Mouse (Mus musculus) hindbrain, embryonic 16.5 days (tissue): ENCODE measurements around the gene Cldn19. TPM values are rescaled to one million over a fixed set of nuclear protein-coding genes. Genes with fewer than 3 reads are reported as not detected.

Experiments used
- ATAC-seq: fragments of 200-750 bp; cut with Nextera tagmentation; 2 replicates; pipeline ENCODE4 v1.8.0; 2017; ENCODE audit warnings: moderate TSS enrichment, moderate library complexity
- H3K27ac ChIP-seq: fragments of 300-500 bp; sonication (generic); 2 replicates; pipeline ENCODE4 v1.5.1; 2014; ENCODE audit warnings: low read depth, mild to moderate bottlenecking, control low read depth, low read length, moderate library complexity
- H3K27me3 ChIP-seq: fragments of 300-500 bp; sonication (generic); replicated peaks from 2 replicates; pipeline ENCODE4 v1.6.1; 2014; ENCODE audit warnings: low read length; ENCODE audit not compliant: control insufficient read depth, insufficient read depth
- H3K36me3 ChIP-seq: fragments of 300-500 bp; sonication (generic); 2 replicates; pipeline ENCODE4 v1.6.1; 2014; ENCODE audit warnings: mild to moderate bottlenecking, low read length, moderate library complexity, mixed read lengths; ENCODE audit not compliant: control insufficient read depth, insufficient read depth
- H3K4me1 ChIP-seq: fragments of 300-500 bp; sonication (generic); 2 replicates; pipeline ENCODE4 v1.6.1; 2014; ENCODE audit warnings: low read depth, low read length; ENCODE audit not compliant: control insufficient read depth, insufficient read depth
- H3K4me2 ChIP-seq: fragments of 300-500 bp; sonication (generic); 2 replicates; pipeline ENCODE4 v1.6.1; 2014; ENCODE audit warnings: mild to moderate bottlenecking, low read length, control low read depth, moderate library complexity
- H3K4me3 ChIP-seq: fragments of 300-500 bp; sonication (generic); 2 replicates; pipeline ENCODE4 v1.5.1; 2014; ENCODE audit warnings: mild to moderate bottlenecking, low read length, control low read depth, moderate library complexity
- H3K9ac ChIP-seq: fragments of 300-500 bp; sonication (generic); 2 replicates; pipeline ENCODE4 v1.6.1; 2014; ENCODE audit warnings: low read depth, mild to moderate bottlenecking, control low read depth, low read length, moderate library complexity
- H3K9me3 ChIP-seq: fragments of 300-500 bp; sonication (generic); 2 replicates; pipeline ENCODE4 v1.6.1; 2014; ENCODE audit warnings: mild to moderate bottlenecking, low read length, moderate library complexity; ENCODE audit not compliant: control insufficient read depth
- WGBS: fragments of 180-500 bp; shearing (Covaris S2); extraction: QIAGEN DNeasy Blood & Tissue Kit; methylation state at CpG from one replicate; pipeline ENCODE4 v1.1.7; 2014; 5-methylcytosine and 5-hydroxymethylcytosine counted together
- polyA plus RNA-seq: library from polyadenylated mRNA; unstranded; fragments of >200 nt; fragmentation: Nextera tagmentation; extraction: Ambion mirVana; gene quantifications from 2 replicates; pipeline ENCODE4 v1.2.1, GENCODE M21; 2015

Cldn19 gene
- polyA plus RNA-seq, 1 experiment from 2014 or later, result 1.1 TPM

DNA sequence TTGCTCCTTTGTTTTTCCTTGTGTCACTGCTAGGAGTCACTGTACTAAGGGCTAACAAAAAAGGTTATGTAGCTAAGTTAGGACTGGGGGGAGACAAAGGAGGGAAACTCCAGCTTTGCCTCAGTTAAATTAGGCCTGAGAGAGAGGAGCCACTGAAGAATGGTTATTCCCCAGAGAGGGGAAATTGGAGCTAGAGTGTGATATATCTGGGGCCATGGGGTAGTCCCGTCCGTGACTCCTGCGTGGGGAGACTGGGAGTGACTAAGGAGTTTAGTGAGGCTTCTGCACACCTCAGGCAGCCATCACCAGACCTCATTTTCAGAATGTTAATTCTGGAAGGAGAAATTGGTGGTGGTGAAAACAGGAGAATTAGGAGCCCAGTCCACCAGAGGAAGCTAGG, 20.9 kb upstream of the Cldn19 start:
- no peak overlapping the region for H3K27ac ChIP-seq
- no peaks in the 10 kb centered on the region for H3K27me3 ChIP-seq
- peak overlapping the region; percentile 81 for H3K4me2 ChIP-seq
- peak overlapping the region; percentile 69 for H3K4me3 ChIP-seq
- ATAC-seq, result no peak
- peaks cover 19% of the 10 kb centered on the region for H3K4me1 ChIP-seq
- no peak overlapping the region for H3K9ac ChIP-seq
- no peaks in the 10 kb centered on the region for H3K9me3 ChIP-seq
- WGBS, result 79% methylated on average over 3 of the region's 3 CpGs
- H3K36me3 ChIP-seq, result no peaks in the 10 kb centered on the region; the same call in 1 of the 2 replicates

DNA sequence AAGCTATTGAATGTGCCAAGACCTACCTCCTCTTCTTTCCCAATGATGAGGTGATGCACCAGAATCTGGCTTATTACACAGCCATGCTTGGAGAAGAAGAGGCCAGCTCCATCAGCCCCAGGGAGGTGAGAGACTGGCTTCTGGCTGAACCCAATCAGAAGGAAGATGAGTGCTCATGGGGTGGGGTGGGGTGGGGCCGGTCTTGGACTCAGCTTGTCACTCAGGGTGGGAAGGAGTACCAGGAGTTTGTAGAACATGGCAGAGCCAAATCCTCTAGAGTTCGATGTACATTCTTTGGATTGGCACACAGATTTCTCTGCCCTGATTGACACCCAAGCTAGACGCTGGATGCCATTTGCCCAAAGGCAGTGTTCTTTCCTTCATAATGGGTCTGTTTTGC, 16.6 kb upstream of the Cldn19 start:
- WGBS, result 73% methylated on average over 3 of the region's 3 CpGs
- peaks cover 15% of the 10 kb centered on the region for H3K36me3 ChIP-seq
- no peak overlapping the region for H3K27ac ChIP-seq
- H3K4me3 ChIP-seq, result no peak overlapping the region
- ATAC-seq, result no peak
- H3K27me3 ChIP-seq, result no peaks in the 10 kb centered on the region
- no peak overlapping the region for H3K4me2 ChIP-seq
- H3K9ac ChIP-seq, result no peak overlapping the region
- no peaks in the 10 kb centered on the region for H3K9me3 ChIP-seq
- H3K4me1 ChIP-seq, result peaks cover 11% of the 10 kb centered on the region

DNA sequence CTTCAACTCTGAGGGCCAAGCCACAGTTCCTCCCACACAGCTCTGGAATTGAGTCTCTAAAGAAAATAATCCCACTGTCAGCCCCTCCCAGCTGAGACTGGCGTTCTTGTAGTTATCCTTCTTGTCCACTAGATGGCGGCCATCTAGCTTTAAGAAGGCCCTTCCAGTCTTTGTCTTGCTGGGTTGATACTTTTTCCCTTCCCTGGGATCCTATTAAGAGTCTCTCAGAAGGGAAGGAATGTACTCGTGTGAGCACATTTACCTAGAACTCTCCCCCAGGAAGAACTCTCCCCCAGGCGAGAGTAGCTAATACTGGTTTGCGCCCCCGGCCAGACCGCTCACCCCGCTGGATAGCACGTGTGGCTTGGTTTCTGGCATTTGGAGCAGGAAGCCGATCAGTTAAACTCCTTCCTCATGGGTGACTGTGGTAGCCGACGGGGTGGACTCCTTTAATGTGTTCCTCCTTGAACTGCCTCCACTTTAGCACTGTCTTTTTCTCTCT, 16.0 kb upstream of the Cldn19 start:
- peak; percentile 56 for ATAC-seq
- Histone ChIP-seq H3K27ac (peak overlapping the region; percentile 73), H3K9ac (peak overlapping the region; percentile 41; the same call in 1 of the 2 replicates), H3K9me3 (no peaks in the 10 kb centered on the region), H3K4me1 (peaks cover 5% of the 10 kb centered on the region), H3K4me3 (no peak overlapping the region), H3K36me3 (peaks cover 15% of the 10 kb centered on the region), H3K4me2 (peak overlapping the region; percentile 24; the same call in 1 of the 2 replicates), H3K27me3 (no peaks in the 10 kb centered on the region)
- 37% methylated on average over 12 of the region's 12 CpGs for WGBS

DNA sequence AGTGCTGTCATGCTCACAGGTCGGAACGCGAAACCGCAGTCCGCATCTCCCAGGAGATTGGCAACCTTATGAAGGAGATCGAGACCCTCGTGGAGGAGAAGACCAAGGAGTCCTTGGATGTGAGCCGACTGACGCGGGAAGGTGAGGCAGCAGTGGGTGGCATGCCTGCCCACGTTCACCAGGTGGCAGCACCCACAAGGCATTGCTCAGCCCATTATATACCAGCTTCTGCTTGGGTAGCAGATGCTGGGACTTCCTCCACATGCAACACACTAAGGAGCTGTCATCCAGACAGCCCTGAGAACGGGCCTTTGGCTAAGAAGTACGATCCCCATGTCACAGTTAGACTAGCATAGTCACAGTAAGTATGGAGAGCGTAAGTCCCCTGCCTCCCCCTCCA, 13.6 kb upstream of the Cldn19 start:
- ATAC-seq, result no peak
- H3K4me2 ChIP-seq, result no peak overlapping the region
- no peak overlapping the region for H3K4me3 ChIP-seq
- H3K9ac ChIP-seq, result no peak overlapping the region
- no peaks in the 10 kb centered on the region for H3K9me3 ChIP-seq
- H3K4me1 ChIP-seq, result no peaks in the 10 kb centered on the region; the same call in 1 of the 2 replicates
- H3K27me3 ChIP-seq, result no peaks in the 10 kb centered on the region
- H3K36me3 ChIP-seq, result peaks cover 22% of the 10 kb centered on the region
- 85% methylated on average over 14 of the region's 14 CpGs for WGBS
- no peak overlapping the region for H3K27ac ChIP-seq

DNA sequence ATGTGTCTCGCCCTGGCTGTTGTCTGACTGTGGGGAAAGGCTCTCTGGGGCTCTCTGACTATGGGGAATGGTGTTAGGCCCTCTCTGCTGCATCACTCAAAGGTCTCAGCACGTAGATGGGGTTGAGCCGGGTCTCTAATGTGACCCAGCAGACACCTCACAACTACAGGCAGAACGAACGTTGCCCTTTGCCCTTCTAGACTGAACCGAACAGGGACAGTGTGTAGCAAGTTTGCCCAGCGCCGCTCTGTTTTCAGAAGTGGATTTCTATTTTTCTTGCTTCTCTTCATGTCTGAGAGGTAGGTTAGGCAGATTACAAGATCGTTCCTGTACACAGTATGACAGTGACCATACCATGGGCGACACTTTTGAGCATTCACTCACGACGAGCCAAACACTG, 12.6 kb upstream of the Cldn19 start:
- Histone ChIP-seq H3K27ac (no peak overlapping the region), H3K4me3 (no peak overlapping the region), H3K4me1 (peaks cover 2% of the 10 kb centered on the region; the same call in 1 of the 2 replicates), H3K9me3 (no peaks in the 10 kb centered on the region), H3K9ac (no peak overlapping the region), H3K27me3 (no peaks in the 10 kb centered on the region), H3K36me3 (peaks cover 22% of the 10 kb centered on the region), H3K4me2 (no peak overlapping the region)
- no peak for ATAC-seq
- WGBS, result 94% methylated on average over 12 of the region's 12 CpGs

DNA sequence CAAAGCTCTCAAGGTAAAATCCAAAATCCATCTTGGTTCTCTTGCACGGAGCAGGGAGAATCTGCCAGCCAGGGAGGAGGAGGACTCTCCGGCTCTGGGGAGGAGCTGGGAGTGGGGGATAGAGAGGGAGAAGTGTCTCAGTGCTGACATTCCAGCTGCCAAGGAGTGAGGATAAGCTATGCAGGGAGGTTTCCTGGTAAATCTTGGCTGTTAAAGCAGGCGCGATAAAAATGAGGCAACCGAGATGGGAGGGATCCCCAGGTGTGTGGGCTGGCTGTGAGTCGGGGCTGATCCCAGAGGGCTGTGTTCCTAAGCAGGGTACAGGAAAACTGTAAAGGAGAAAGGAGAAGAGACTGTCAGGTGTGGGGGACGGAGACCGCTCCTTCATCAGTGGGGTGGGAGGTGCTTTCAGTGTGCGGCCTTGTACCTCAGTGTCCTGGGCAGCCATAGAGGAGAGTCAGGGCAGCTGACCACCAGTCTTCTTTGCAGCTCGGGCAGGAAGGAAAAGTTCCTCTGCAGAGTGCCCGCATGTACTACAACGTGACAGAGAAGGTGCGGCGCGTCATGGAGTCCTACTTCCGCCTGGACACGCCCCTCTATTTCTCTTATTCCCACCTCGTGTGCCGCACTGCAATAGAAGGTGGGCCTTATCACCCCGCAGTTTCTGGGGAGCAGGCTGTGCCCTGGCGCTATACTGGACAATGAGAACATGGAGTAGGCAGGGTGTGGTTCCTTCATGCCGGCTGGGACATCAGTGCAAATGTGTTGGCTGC, 10.6 kb upstream of the Cldn19 start:
- ATAC-seq, result no peak
- Histone ChIP-seq H3K4me2 (no peak overlapping the region), H3K27me3 (no peaks in the 10 kb centered on the region), H3K4me1 (peaks cover 6% of the 10 kb centered on the region; the same call in 1 of the 2 replicates), H3K27ac (no peak overlapping the region), H3K9me3 (no peaks in the 10 kb centered on the region), H3K9ac (no peak overlapping the region), H3K36me3 (peaks cover 22% of the 10 kb centered on the region), H3K4me3 (no peak overlapping the region)
- WGBS, result 79% methylated on average over 22 of the region's 22 CpGs

DNA sequence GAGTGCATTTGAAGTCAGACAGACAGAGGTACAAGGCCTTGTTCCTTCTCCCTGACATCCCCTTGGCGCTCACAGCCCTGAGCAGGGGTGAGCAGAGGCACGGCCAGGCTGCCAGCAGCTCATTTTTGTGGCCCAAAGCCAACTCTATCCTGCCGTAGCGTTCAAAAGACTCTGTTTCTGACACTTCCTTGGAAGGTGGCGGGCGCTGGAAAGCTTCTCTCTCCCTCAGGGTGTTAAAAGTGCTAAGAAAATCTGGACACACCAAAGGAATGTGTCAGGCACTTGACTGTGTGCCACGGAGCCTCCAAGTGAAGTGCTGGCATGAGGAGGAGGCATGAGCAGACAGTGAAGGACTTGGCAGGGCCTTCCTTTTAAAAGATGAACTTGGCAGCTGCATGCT, 9.7 kb upstream of the Cldn19 start:
- H3K9ac ChIP-seq, result no peak overlapping the region
- H3K27ac ChIP-seq, result no peak overlapping the region
- 62% methylated on average over 7 of the region's 7 CpGs for WGBS
- no peaks in the 10 kb centered on the region for H3K9me3 ChIP-seq
- no peaks in the 10 kb centered on the region for H3K27me3 ChIP-seq
- no peak overlapping the region for H3K4me3 ChIP-seq
- ATAC-seq, result peak; percentile 36; the same call in 1 of the 2 replicates
- no peak overlapping the region for H3K4me2 ChIP-seq
- peaks cover 22% of the 10 kb centered on the region for H3K36me3 ChIP-seq
- H3K4me1 ChIP-seq, result peaks cover 6% of the 10 kb centered on the region; the same call in 1 of the 2 replicates

DNA sequence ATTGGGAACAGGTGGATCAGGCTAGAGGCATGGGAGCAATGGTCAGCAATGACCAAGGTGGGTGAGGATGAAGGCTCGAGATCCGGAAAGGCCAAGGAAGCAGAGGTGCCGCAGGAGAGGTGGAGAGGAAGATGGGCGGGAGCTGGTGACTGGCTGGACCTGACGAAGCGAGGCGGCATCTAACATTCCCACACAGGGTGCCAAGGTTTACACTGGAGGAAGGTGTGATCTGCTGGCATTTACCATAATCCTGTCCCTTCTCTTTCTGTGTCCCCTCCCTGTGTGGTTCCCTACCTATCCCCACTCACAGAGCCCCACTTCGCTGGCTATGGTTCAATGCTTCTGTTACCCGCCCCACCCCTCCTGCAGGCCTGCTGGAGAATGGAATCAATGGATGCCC, 9.3 kb upstream of the Cldn19 start:
- WGBS, result 74% methylated on average over 9 of the region's 9 CpGs
- Histone ChIP-seq H3K9me3 (no peaks in the 10 kb centered on the region), H3K4me3 (no peak overlapping the region), H3K9ac (no peak overlapping the region), H3K4me2 (no peak overlapping the region), H3K27ac (no peak overlapping the region), H3K36me3 (peaks cover 22% of the 10 kb centered on the region), H3K27me3 (no peaks in the 10 kb centered on the region), H3K4me1 (peaks cover 6% of the 10 kb centered on the region; the same call in 1 of the 2 replicates)
- no peak for ATAC-seq

DNA sequence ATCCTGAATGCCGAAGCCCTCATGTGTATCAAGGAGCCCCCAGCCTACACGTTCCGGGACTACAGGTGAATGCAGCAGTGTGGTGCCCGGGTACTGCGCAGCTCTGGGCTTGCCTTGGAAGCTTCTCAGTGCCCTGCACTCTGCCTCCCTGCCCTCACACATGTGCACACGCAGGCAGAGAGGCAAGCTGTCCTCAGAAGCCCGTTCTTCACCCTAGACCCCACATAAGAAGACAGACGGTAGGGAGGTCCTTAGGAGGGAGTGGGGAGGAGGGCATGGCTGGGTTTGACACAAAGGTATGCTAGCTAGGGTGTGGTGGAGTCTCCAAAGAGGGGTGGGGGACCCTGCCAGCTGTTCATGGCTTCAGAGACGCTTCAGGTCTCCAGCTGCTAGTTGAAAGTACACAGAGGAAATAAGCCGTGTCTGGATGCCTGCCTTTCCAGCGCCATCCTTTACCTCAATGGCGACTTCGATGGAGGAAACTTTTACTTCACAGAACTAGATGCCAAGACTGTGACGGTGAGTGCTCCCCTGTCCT, 8.5 kb upstream of the Cldn19 start:
- no peak overlapping the region for H3K4me3 ChIP-seq
- H3K9me3 ChIP-seq, result no peaks in the 10 kb centered on the region
- peaks cover 17% of the 10 kb centered on the region for H3K36me3 ChIP-seq
- H3K4me1 ChIP-seq, result peaks cover 6% of the 10 kb centered on the region; the same call in 1 of the 2 replicates
- WGBS, result 68% methylated on average over 14 of the region's 14 CpGs
- no peak overlapping the region for H3K4me2 ChIP-seq
- ATAC-seq, result no peak
- H3K27me3 ChIP-seq, result no peaks in the 10 kb centered on the region
- H3K27ac ChIP-seq, result no peak overlapping the region
- H3K9ac ChIP-seq, result no peak overlapping the region
